Mouse (Mus musculus) monocyte, adult 5-6 weeks (primary cell): Measurements from ENCODE around the gene Atp6v1g3. TPM values are rescaled to one million over a fixed set of nuclear protein-coding genes. Genes with fewer than 3 reads are reported as not detected.

Experiments
- ATAC-seq: fragments of 153-309, 156-312 bp; replicated peaks from 2 replicates; pipeline ENCODE4 v1.8.0; 2017; ENCODE audit warnings: mild to moderate bottlenecking; ENCODE audit not compliant: low TSS enrichment, insufficient number of reproducible peaks, severe bottlenecking, poor library complexity, low FRiP score
- total RNA-seq: library from RNA; stranded (forward); fragments of 200-1000, 200-491, 200-594 nt; gene quantifications from 3 replicates; pipeline ENCODE4 v1.2.3, GENCODE M21; 2017

The Atp6v1g3 gene
- total RNA-seq, 1 experiment from 2014 or later: 0.86 TPM

- ATAC-seq: no peak
Measured at GRCm38 (mm10) chr1:138330556-138330955, 57.0 kb downstream of the Atp6v1g3 start.

- ATAC-seq: no peak
Measured at GRCm38 (mm10) chr1:138331596-138331995, 58.1 kb downstream of the Atp6v1g3 start.

- no peak for ATAC-seq
Measured at GRCm38 (mm10) chr1:138334701-138335100, 61.2 kb downstream of the Atp6v1g3 start.

- no peak for ATAC-seq
Measured at GRCm38 (mm10) chr1:138337417-138337816, 63.9 kb downstream of the Atp6v1g3 start.

Other genes with a start within 250 kb of the Atp6v1g3 start
- 2,690 to 3,839 TPM (median 2,776 TPM) in 3 replicates for gene Ptprc, start 98.0 kb upstream of the Atp6v1g3 start, total RNA-seq